Mouse (Mus musculus): Measurements from ENCODE around the gene Klrb1b.

DNA sequence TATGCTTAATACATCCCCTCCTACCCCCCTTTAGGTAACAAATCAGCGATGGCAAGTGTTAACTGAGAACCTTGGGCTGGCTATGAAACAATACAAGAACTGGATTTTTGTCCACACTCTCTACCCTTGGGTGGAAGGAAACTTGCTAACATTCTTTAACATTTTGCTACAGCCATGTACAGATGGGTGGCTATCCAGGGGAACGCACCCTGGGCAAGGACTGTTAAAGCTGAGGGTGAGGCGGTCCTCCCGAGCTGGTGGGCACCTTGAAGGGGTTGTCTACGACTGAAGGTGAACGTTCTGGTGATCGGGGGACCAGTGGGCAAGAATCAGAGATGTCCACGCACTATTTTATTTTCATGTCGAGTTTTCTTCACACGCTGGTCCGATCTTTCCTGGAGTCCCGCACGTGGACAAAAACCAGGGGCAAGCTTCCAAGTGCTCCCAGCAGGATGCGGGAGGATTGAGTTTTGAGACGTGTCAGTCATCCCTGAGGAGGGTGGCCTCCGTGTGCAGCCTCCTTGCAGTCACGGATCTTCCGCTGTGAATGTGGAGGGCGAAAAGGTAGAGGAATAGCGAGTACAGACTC lies 16.3 kb upstream of the Klrb1b start:
- TF ChIP-seq TAL1 (conservative IDR thresholded peaks at IDR 0.05; ENCODE audit: low read depth, low read length) = no peak
- no peak for TF ChIP-seq CTCF (IDR thresholded peaks at IDR 0.05; ENCODE audit: low read depth, low read length)

Data from G1E (cell line).